Mouse (Mus musculus) layer of hippocampus, adult 2 months (tissue): ENCODE measurements at regions not wholly inside any gene's neighbourhood (a gene's known extent, or its start where the extent isn't known, plus 50 kb on each side); places are given as distances from the start of the nearest gene placed in this dataset.
A peak's percentile ranks its signal among the peaks of the same experiment; 100 is the strongest.
"Not testable (repeated sequence)": the region's sequence is repeated elsewhere in the genome, so short reads cannot be mapped to it uniquely, and the experiment has no call there.

Experiments used
- DNase-seq, 2 experiments: peaks; one replicate each; pipeline ENCODE4 v3.0.0; 2022; ENCODE audit warnings: low spot score in 2 of 2
- H3K27ac ChIP-seq: fragments of 200-600 bp; 2 replicates; pipeline ENCODE4 v1.8.1; 2022
- H3K4me3 ChIP-seq: fragments of 200-600 bp; 2 replicates; pipeline ENCODE4 v1.8.1; 2022; ENCODE audit warnings: mild to moderate bottlenecking
- CTCF ChIP-seq: fragments of 200-600 bp; conservative IDR thresholded peaks from 2 replicates; pipeline ENCODE4 v1.8.1; 2022; ENCODE audit warnings: antibody characterized with exemption, mild to moderate bottlenecking, moderate library complexity

- H3K4me3 ChIP-seq = no peak overlapping the region
- no peak overlapping the region for H3K27ac ChIP-seq
- TF ChIP-seq CTCF = no peak
- no peak for DNase-seq
These were observed 708.5 kb downstream of the Cdh8 start for GRCm38 (mm10) chr8:98707753-98708152.

GRCm38 (mm10) chr8:98706122-98706521 lies 710.1 kb downstream of the Cdh8 start:
- no peak for DNase-seq
- no peak for TF ChIP-seq CTCF
- H3K27ac ChIP-seq = no peak overlapping the region
- no peak overlapping the region for H3K4me3 ChIP-seq

- H3K4me3 ChIP-seq = no peak overlapping the region
- peak; percentile 41 to 47 for DNase-seq
- no peak for TF ChIP-seq CTCF
- no peak overlapping the region for H3K27ac ChIP-seq
These were observed 731.1 kb downstream of the Cdh8 start for GRCm38 (mm10) chr8:98685195-98685594.

GRCm38 (mm10) chr8:98684531-98684930 lies 731.7 kb downstream of the Cdh8 start:
- Histone ChIP-seq H3K4me3 (no peak overlapping the region), H3K27ac (no peak overlapping the region)
- TF ChIP-seq CTCF = no peak
- DNase-seq = no peak

GRCm38 (mm10) chr8:98680065-98680464 lies 736.2 kb downstream of the Cdh8 start:
- no peak overlapping the region for H3K4me3 ChIP-seq
- no peak for DNase-seq
- TF ChIP-seq CTCF = no peak

GRCm38 (mm10) chr8:98659287-98659686 lies 757.0 kb downstream of the Cdh8 start:
- no peak for TF ChIP-seq CTCF
- DNase-seq = no peak
- Histone ChIP-seq H3K4me3 (no peak overlapping the region), H3K27ac (no peak overlapping the region)

More at GRCm38 (mm10) chr8:98680065-98680464, 736.2 kb downstream of the Cdh8 start:
- H3K27ac ChIP-seq = no peak overlapping the region

GRCm38 (mm10) chr8:98652316-98652715 lies 764.0 kb downstream of the Cdh8 start:
- not testable (repeated sequence) for H3K27ac ChIP-seq, DNase-seq, H3K4me3 ChIP-seq

GRCm38 (mm10) chr8:98651010-98651409 lies 765.3 kb downstream of the Cdh8 start:
- Histone ChIP-seq H3K27ac (no peak overlapping the region), H3K4me3 (no peak overlapping the region)
- DNase-seq = no peak
- no peak for TF ChIP-seq CTCF

- DNase-seq = peak; percentile 9 to 49
- H3K27ac ChIP-seq = no peak overlapping the region
- H3K4me3 ChIP-seq = no peak overlapping the region
- no peak for TF ChIP-seq CTCF
These were observed 788.1 kb downstream of the Cdh8 start for GRCm38 (mm10) chr8:98628151-98628550.

- no peak overlapping the region for H3K27ac ChIP-seq
- H3K4me3 ChIP-seq = no peak overlapping the region
- TF ChIP-seq CTCF = no peak
- peak in 1 of 2 experiments; percentile 3 for DNase-seq
These were observed 802.3 kb downstream of the Cdh8 start for GRCm38 (mm10) chr8:98613834-98614428.

GRCm38 (mm10) chr8:98572597-98573514 lies 843.4 kb downstream of the Cdh8 start:
- peak; percentile 30 to 73 for DNase-seq
- no peak for TF ChIP-seq CTCF
- no peak overlapping the region for H3K27ac ChIP-seq

GRCm38 (mm10) chr8:98566661-98567060 lies 849.6 kb downstream of the Cdh8 start:
- TF ChIP-seq CTCF = no peak
- Histone ChIP-seq H3K27ac (no peak overlapping the region), H3K4me3 (no peak overlapping the region)
- DNase-seq = no peak

More at GRCm38 (mm10) chr8:98572597-98573514, 843.4 kb downstream of the Cdh8 start:
- no peak overlapping the region for H3K4me3 ChIP-seq

- no peak overlapping the region for H3K4me3 ChIP-seq
- no peak for TF ChIP-seq CTCF
These were observed 897.8 kb downstream of the Cdh8 start for GRCm38 (mm10) chr8:98518459-98518858.

GRCm38 (mm10) chr8:98515246-98515645 lies 901.0 kb downstream of the Cdh8 start:
- no peak overlapping the region for H3K4me3 ChIP-seq
- H3K27ac ChIP-seq = no peak overlapping the region
- TF ChIP-seq CTCF = no peak
- no peak for DNase-seq

More at GRCm38 (mm10) chr8:98518459-98518858, 897.8 kb downstream of the Cdh8 start:
- H3K27ac ChIP-seq = no peak overlapping the region
- DNase-seq = no peak
